Mouse (Mus musculus) C2C12 (cell line): ENCODE measurements around the gene Hba-a2.

Experiments
- CEBPB ChIP-seq: IDR thresholded peaks from one replicate; pipeline ENCODE4 v1.6.1; 2011; ENCODE audit warnings: low read depth, mild to moderate bottlenecking, control low read depth, moderate library complexity
- CTCF ChIP-seq: IDR thresholded peaks from one replicate; pipeline ENCODE4 v1.5.1; 2011; ENCODE audit not compliant: control insufficient read depth, insufficient read depth, insufficient read length
- MAX ChIP-seq: IDR thresholded peaks from one replicate; pipeline ENCODE4 v1.6.1; 2011; ENCODE audit warnings: mild to moderate bottlenecking, control low read depth
- USF1 ChIP-seq: IDR thresholded peaks from one replicate; pipeline ENCODE4 v1.6.1; 2011; ENCODE audit warnings: low read depth, mild to moderate bottlenecking, control low read depth, moderate library complexity

DNA sequence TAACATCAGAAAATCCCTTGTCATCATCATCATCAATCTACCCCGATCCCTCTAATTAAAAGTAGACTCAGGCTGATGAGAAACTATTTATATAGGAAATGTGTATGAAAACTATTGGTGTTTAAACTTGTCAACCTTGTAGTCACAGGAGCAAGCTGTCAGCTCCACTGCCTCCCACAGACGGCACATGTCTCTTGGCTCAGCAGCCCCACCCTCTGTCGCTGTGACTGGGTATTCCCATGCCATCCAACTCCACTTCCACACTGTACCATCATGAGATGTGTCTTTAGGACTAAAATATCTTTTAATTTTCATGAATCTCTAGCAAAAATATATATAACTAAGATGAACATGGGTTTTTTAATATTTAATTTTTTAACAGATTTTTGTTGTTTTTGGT is 47.9 kb upstream of the Hba-a2 start:
- TF ChIP-seq CTCF (no peak), USF1 (no peak), MAX (no peak), CEBPB (no peak)
